Mouse (Mus musculus): Measurements from ENCODE around the gene Gpr62.

Gpr62 gene

DNA sequence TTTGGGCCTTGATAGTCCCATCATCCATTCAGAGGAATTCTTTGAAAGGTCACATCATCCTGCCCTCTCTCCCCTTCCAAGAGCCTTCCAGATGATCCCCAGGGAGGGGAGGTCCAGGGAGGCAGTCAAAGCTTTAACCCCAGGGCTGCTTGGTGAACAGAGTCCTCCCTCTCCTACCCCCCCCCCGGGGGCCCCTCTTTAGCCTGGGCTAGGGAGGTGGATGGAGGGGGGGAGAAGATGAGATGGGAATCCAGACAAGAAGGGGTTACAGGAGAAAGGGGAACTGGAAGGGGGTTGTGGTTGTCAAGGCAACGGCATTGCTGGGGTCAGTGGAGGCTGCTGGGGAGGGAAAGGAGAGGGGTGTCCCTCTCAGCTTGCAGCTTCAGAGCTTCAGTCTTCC lies 45.1 kb downstream of the Gpr62 start:
- peak; percentile 80 for DNase-seq (ENCODE audit: low spot score)

GRCm38 (mm10) chr9:106417841-106418625 lies 47.7 kb downstream of the Gpr62 start:
- peak; percentile 75 for DNase-seq (ENCODE audit: low spot score)

DNA sequence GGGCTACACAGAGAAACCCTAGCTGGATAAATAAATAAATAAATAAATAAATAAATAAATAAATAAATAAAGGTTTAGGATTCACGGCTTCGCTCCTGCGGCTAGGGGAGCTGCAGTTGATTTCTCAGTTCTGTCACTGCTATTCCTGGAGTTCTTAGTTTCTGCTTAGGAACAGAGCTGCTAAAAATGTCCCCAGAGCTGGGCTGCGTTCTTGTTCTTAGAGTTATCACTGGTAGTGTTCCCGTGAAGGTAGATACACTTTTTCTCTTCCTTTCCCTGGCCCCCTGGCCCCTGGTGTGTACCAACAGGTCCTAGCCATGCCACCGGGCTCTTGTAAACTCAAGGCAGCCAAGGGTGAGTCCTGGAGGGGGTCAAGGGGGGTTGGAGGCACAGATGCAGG lies 48.9 kb downstream of the Gpr62 start:
- DNase-seq (ENCODE audit: low spot score) = no peak
